Mouse (Mus musculus) forebrain, embryonic 15.5 days (tissue): Measurements from ENCODE around the gene Plvap. TPM values are rescaled to one million over a fixed set of nuclear protein-coding genes. Genes with fewer than 3 reads are reported as not detected.
A peak's percentile ranks its signal among the peaks of the same experiment; 100 is the strongest.

Experiments
- ATAC-seq: fragments of 200-750 bp; cut with Nextera tagmentation; replicated peaks from 2 replicates; pipeline ENCODE4 v1.8.0; 2017; ENCODE audit warnings: mild to moderate bottlenecking, moderate TSS enrichment, moderate library complexity
- H3K27ac ChIP-seq: fragments of 300-500 bp; sonication (generic); replicated peaks from 2 replicates; pipeline ENCODE4 v1.5.1; 2015; ENCODE audit warnings: mild to moderate bottlenecking, inconsistent platforms
- H3K27me3 ChIP-seq: fragments of 300-500 bp; sonication (generic); 2 replicates; pipeline ENCODE4 v1.6.1; 2015; ENCODE audit warnings: inconsistent platforms
- H3K36me3 ChIP-seq: fragments of 300-500 bp; sonication (generic); 2 replicates; pipeline ENCODE4 v1.6.1; 2015; ENCODE audit warnings: mild to moderate bottlenecking, inconsistent platforms
- H3K4me1 ChIP-seq: fragments of 300-500 bp; sonication (generic); 2 replicates; pipeline ENCODE4 v1.6.1; 2015; ENCODE audit warnings: inconsistent platforms
- H3K4me2 ChIP-seq: fragments of 300-500 bp; sonication (generic); replicated peaks from 2 replicates; pipeline ENCODE4 v1.6.1; 2015; ENCODE audit warnings: mild to moderate bottlenecking, inconsistent platforms
- H3K4me3 ChIP-seq: fragments of 300-500 bp; sonication (generic); 2 replicates; pipeline ENCODE4 v1.5.1; 2015; ENCODE audit warnings: mild to moderate bottlenecking, inconsistent platforms
- H3K9ac ChIP-seq: fragments of 300-500 bp; sonication (generic); replicated peaks from 2 replicates; pipeline ENCODE4 v1.6.1; 2015; ENCODE audit warnings: mild to moderate bottlenecking, inconsistent platforms
- H3K9me3 ChIP-seq: fragments of 300-500 bp; sonication (generic); 2 replicates; pipeline ENCODE4 v1.6.1; 2016; ENCODE audit warnings: inconsistent platforms
- WGBS: fragments of 180-500 bp; shearing (Covaris S2); methylation state at CpG from one replicate; pipeline ENCODE4 v1.1.7; 2015; ENCODE audit warnings: mixed read lengths; 5-methylcytosine and 5-hydroxymethylcytosine counted together
- polyA plus RNA-seq: library from polyadenylated mRNA; unstranded; fragments of >200 nt; fragmentation: Nextera tagmentation; extraction: Ambion mirVana; gene quantifications from 2 replicates; pipeline ENCODE4 v1.2.1, GENCODE M21; 2015

Gene Plvap
- polyA plus RNA-seq, 1 experiment from 2014 or later: 6.0 TPM

GRCm38 (mm10) chr8:71468001-71468400 is 43.6 kb downstream of the Plvap start:
- peaks cover 40% of the 10 kb centered on the region for H3K4me1 ChIP-seq
- no peaks in the 10 kb centered on the region for H3K27me3 ChIP-seq
- 90% methylated on average over 1 of the region's 1 CpGs for WGBS
- H3K36me3 ChIP-seq: peaks cover 17% of the 10 kb centered on the region
- H3K27ac ChIP-seq: no peak overlapping the region
- H3K4me3 ChIP-seq: no peak overlapping the region
- H3K9me3 ChIP-seq: no peaks in the 10 kb centered on the region
- no peak for ATAC-seq
- no peak overlapping the region for H3K9ac ChIP-seq
- no peak overlapping the region for H3K4me2 ChIP-seq

GRCm38 (mm10) chr8:71467201-71467600 is 44.4 kb downstream of the Plvap start:
- Histone ChIP-seq H3K4me3 (no peak overlapping the region), H3K27ac (no peak overlapping the region), H3K4me1 (peaks cover 48% of the 10 kb centered on the region)

GRCm38 (mm10) chr8:71466198-71466597 is 45.4 kb downstream of the Plvap start:
- Histone ChIP-seq H3K27ac (no peak overlapping the region), H3K4me3 (0 out of 2 replicates have a peak overlapping the region, but pooled peaks have one; percentile 80), H3K4me1 (peaks cover 58% of the 10 kb centered on the region), H3K9me3 (no peaks in the 10 kb centered on the region), H3K36me3 (peaks cover 2% of the 10 kb centered on the region; the same call in 1 of the 2 replicates), H3K9ac (no peak overlapping the region), H3K4me2 (no peak overlapping the region), H3K27me3 (no peaks in the 10 kb centered on the region)
- ATAC-seq: no peak
- 96% methylated on average over 5 of the region's 5 CpGs for WGBS

More at GRCm38 (mm10) chr8:71467201-71467600, 44.4 kb downstream of the Plvap start:
- 91% methylated on average over 2 of the region's 2 CpGs for WGBS
- Histone ChIP-seq H3K27me3 (no peaks in the 10 kb centered on the region), H3K36me3 (peaks cover 9% of the 10 kb centered on the region), H3K4me2 (no peak overlapping the region), H3K9me3 (no peaks in the 10 kb centered on the region), H3K9ac (no peak overlapping the region)
- ATAC-seq: no peak

- no peaks in the 10 kb centered on the region for H3K9me3 ChIP-seq
- 82% methylated on average over 8 of the region's 8 CpGs for WGBS
- peak overlapping the region; percentile 80 for H3K4me2 ChIP-seq
- H3K27me3 ChIP-seq: no peaks in the 10 kb centered on the region
- H3K36me3 ChIP-seq: peaks cover 6% of the 10 kb centered on the region; the same call in 1 of the 2 replicates
- no peak overlapping the region for H3K27ac ChIP-seq
- peak overlapping the region; percentile 62 for H3K9ac ChIP-seq
- H3K4me3 ChIP-seq: peak overlapping the region; percentile 80
- H3K4me1 ChIP-seq: peaks cover 59% of the 10 kb centered on the region
- no peak for ATAC-seq
Measured at GRCm38 (mm10) chr8:71465733-71466132, 45.8 kb downstream of the Plvap start.

- H3K4me3 ChIP-seq: peak within 1 kb of the TSS; percentile 80
- H3K4me1 ChIP-seq: peaks cover 55% of the 10 kb centered on the region
- peak within 1 kb of the TSS; percentile 86 for H3K9ac ChIP-seq
- H3K27ac ChIP-seq: peak within 1 kb of the TSS; percentile 79
- no peaks in the 10 kb centered on the region for H3K9me3 ChIP-seq
- ATAC-seq: peak; percentile 64
- H3K4me2 ChIP-seq: peak within 1 kb of the TSS; percentile 80
- H3K36me3 ChIP-seq: peaks cover 10% of the 10 kb centered on the region; the same call in 1 of the 2 replicates
- H3K27me3 ChIP-seq: no peaks in the 10 kb centered on the region
- under 1% methylated on average over 59 of the region's 59 CpGs for WGBS
Measured at GRCm38 (mm10) chr8:71464513-71465500, 46.7 kb downstream of the Plvap start, which contains the start of gene Mrpl34. Gene Mrpl34, plus strand, starts transcription at chr8:71464959.

- ATAC-seq: peak; percentile 85
- Histone ChIP-seq H3K9me3 (no peaks in the 10 kb centered on the region), H3K4me3 (peak within 1 kb of the TSS; percentile 80), H3K27me3 (no peaks in the 10 kb centered on the region), H3K9ac (peak within 1 kb of the TSS; percentile 86), H3K4me2 (peak within 1 kb of the TSS; percentile 80), H3K36me3 (peaks cover 22% of the 10 kb centered on the region), H3K4me1 (peaks cover 54% of the 10 kb centered on the region), H3K27ac (peak within 1 kb of the TSS; percentile 79)
- WGBS: under 1% methylated on average over 55 of the region's 55 CpGs
Measured at GRCm38 (mm10) chr8:71463188-71464033, 48.1 kb downstream of the Plvap start, which contains the start of gene Abhd8. Gene Abhd8, minus strand, starts transcription at chr8:71463655.

- H3K4me2 ChIP-seq: peak overlapping the region; percentile 80
- peaks cover 27% of the 10 kb centered on the region for H3K36me3 ChIP-seq
- 4% methylated on average over 16 of the region's 16 CpGs for WGBS
- no peak for ATAC-seq
- peak overlapping the region; percentile 79; the same call in 1 of the 2 replicates for H3K27ac ChIP-seq
- H3K9me3 ChIP-seq: no peaks in the 10 kb centered on the region
- H3K27me3 ChIP-seq: no peaks in the 10 kb centered on the region
- H3K4me3 ChIP-seq: peak overlapping the region; percentile 80
- peak overlapping the region; percentile 86 for H3K9ac ChIP-seq
- peaks cover 54% of the 10 kb centered on the region for H3K4me1 ChIP-seq
Measured at GRCm38 (mm10) chr8:71462786-71463185, 48.8 kb downstream of the Plvap start.

GRCm38 (mm10) chr8:71462191-71462590 is 49.4 kb downstream of the Plvap start:
- WGBS: 72% methylated on average over 4 of the region's 4 CpGs
- ATAC-seq: no peak

GRCm38 (mm10) chr8:71461152-71461840 is 50.3 kb downstream of the Plvap start:
- no peak for ATAC-seq
- Histone ChIP-seq H3K9ac (no peak overlapping the region), H3K27me3 (no peaks in the 10 kb centered on the region), H3K36me3 (peaks cover 30% of the 10 kb centered on the region), H3K4me1 (peaks cover 54% of the 10 kb centered on the region), H3K4me3 (no peak overlapping the region), H3K27ac (no peak overlapping the region), H3K9me3 (no peaks in the 10 kb centered on the region), H3K4me2 (0 out of 2 replicates have a peak overlapping the region, but pooled peaks have one; percentile 80)
- 82% methylated on average over 47 of the region's 47 CpGs for WGBS

More at GRCm38 (mm10) chr8:71462191-71462590, 49.4 kb downstream of the Plvap start:
- H3K4me3 ChIP-seq: peak overlapping the region; percentile 80
- H3K4me1 ChIP-seq: peaks cover 54% of the 10 kb centered on the region
- peaks cover 28% of the 10 kb centered on the region for H3K36me3 ChIP-seq
- peak overlapping the region; percentile 86 for H3K9ac ChIP-seq
- peak overlapping the region; percentile 80 for H3K4me2 ChIP-seq
- H3K9me3 ChIP-seq: no peaks in the 10 kb centered on the region
- no peaks in the 10 kb centered on the region for H3K27me3 ChIP-seq
- no peak overlapping the region for H3K27ac ChIP-seq

- ATAC-seq: no peak
- H3K9me3 ChIP-seq: no peaks in the 10 kb centered on the region
- no peak overlapping the region for H3K4me2 ChIP-seq
- peaks cover 48% of the 10 kb centered on the region for H3K4me1 ChIP-seq
- H3K4me3 ChIP-seq: no peak overlapping the region
- no peak overlapping the region for H3K9ac ChIP-seq
- H3K27ac ChIP-seq: no peak overlapping the region
- no peaks in the 10 kb centered on the region for H3K27me3 ChIP-seq
- WGBS: 89% methylated on average over 6 of the region's 6 CpGs
- H3K36me3 ChIP-seq: peaks cover 30% of the 10 kb centered on the region
Measured at GRCm38 (mm10) chr8:71460716-71461115, 50.8 kb downstream of the Plvap start.

- ATAC-seq: no peak
- Histone ChIP-seq H3K4me3 (no peak overlapping the region), H3K4me1 (peaks cover 30% of the 10 kb centered on the region), H3K4me2 (no peak overlapping the region), H3K27ac (no peak overlapping the region), H3K27me3 (no peaks in the 10 kb centered on the region), H3K9me3 (no peaks in the 10 kb centered on the region), H3K36me3 (peaks cover 30% of the 10 kb centered on the region), H3K9ac (no peak overlapping the region)
- WGBS: 88% methylated on average over 20 of the region's 20 CpGs
Measured at GRCm38 (mm10) chr8:71457659-71458270, 53.8 kb downstream of the Plvap start.
